Mouse (Mus musculus): ENCODE measurements around the gene Lrrc31.

- no peak for TF ChIP-seq POLR2A (IDR thresholded peaks at IDR 0.05; ENCODE audit: borderline replicate concordance, insufficient read depth, low read length)
- TF ChIP-seq CTCF (IDR thresholded peaks at IDR 0.05; ENCODE audit: borderline replicate concordance, insufficient read depth, low read depth, low read length): no peak
Measured at GRCm38 (mm10) chr3:30650062-30650841, 49.4 kb downstream of the Lrrc31 start.

Data from cerebellum, adult 2 months (tissue).